Mouse (Mus musculus) testis, postnatal 14 days (tissue): ENCODE data around the gene Arhgap23.

Experiments used
- DNase-seq: peaks from one replicate; pipeline ENCODE4 v3.0.0; 2021; ENCODE audit warnings: low spot score

The Arhgap23 gene

GRCm38 (mm10) chr11:97415330-97415711, at the start of gene Arhgap23:
TSS of gene Arhgap23 (plus strand) at chr11:97415533.
- peak; percentile 79 for DNase-seq

- no peak for DNase-seq
These were observed 49.8 kb upstream of the Arhgap23 start for GRCm38 (mm10) chr11:97365556-97365955.

GRCm38 (mm10) chr11:97368501-97368900, 46.8 kb upstream of the Arhgap23 start:
- DNase-seq: no peak

GRCm38 (mm10) chr11:97370329-97371091, 44.8 kb upstream of the Arhgap23 start:
- DNase-seq: no peak

- DNase-seq: no peak
These were observed 43.0 kb upstream of the Arhgap23 start for GRCm38 (mm10) chr11:97372159-97372864.

- no peak for DNase-seq
These were observed 41.9 kb upstream of the Arhgap23 start for GRCm38 (mm10) chr11:97373402-97373801.

- no peak for DNase-seq
These were observed 35.3 kb upstream of the Arhgap23 start for GRCm38 (mm10) chr11:97380036-97380435.

GRCm38 (mm10) chr11:97383017-97383416, 32.3 kb upstream of the Arhgap23 start:
- DNase-seq: no peak

GRCm38 (mm10) chr11:97383764-97384163, 31.6 kb upstream of the Arhgap23 start:
- DNase-seq: no peak

- no peak for DNase-seq
These were observed 27.5 kb upstream of the Arhgap23 start for GRCm38 (mm10) chr11:97387811-97388210.

GRCm38 (mm10) chr11:97389127-97389526, 26.2 kb upstream of the Arhgap23 start:
- no peak for DNase-seq

- DNase-seq: no peak
These were observed 21.7 kb upstream of the Arhgap23 start for GRCm38 (mm10) chr11:97393658-97394057.

GRCm38 (mm10) chr11:97394146-97394545, 21.2 kb upstream of the Arhgap23 start:
- no peak for DNase-seq

- DNase-seq: no peak
These were observed 16.8 kb upstream of the Arhgap23 start for GRCm38 (mm10) chr11:97398506-97398905.

- peak; percentile 84 for DNase-seq
These were observed 15.2 kb upstream of the Arhgap23 start for GRCm38 (mm10) chr11:97399958-97400710.

- DNase-seq: no peak
These were observed 14.3 kb upstream of the Arhgap23 start for GRCm38 (mm10) chr11:97401082-97401481.

GRCm38 (mm10) chr11:97401686-97402435, 13.5 kb upstream of the Arhgap23 start:
- no peak for DNase-seq

- no peak for DNase-seq
These were observed 12.6 kb upstream of the Arhgap23 start for GRCm38 (mm10) chr11:97402746-97403145.

GRCm38 (mm10) chr11:97403614-97404183, 11.6 kb upstream of the Arhgap23 start:
- no peak for DNase-seq

- DNase-seq: peak; percentile 56
These were observed 11.1 kb upstream of the Arhgap23 start for GRCm38 (mm10) chr11:97404184-97404760.

GRCm38 (mm10) chr11:97404761-97405190, 10.6 kb upstream of the Arhgap23 start:
- DNase-seq: no peak
